16 mouse cellular contexts compared by ENCODE assay signal in the genomic region with DNA sequence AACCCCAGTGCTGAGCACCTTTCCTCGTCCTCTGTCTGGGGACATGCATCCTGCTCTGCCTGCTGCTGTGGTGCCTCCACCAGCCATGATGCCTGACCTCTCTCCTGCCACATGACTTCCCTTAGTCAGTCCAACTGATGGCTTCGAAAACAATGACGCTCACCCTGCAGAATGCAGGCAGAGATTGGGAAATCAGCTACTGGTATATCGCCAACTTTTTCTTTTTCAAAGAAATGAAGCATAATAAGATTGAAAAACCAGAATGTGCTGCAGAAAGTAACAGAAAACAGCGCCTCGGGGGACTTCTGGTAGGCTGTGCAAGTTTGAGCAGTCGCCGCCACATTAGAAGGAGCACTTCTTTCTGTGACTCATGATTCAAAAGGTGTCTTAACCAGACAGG. TPM values are rescaled to one million over a fixed set of nuclear protein-coding genes. Genes with fewer than 3 reads are reported as not detected.
DNase-seq lines count a peak whose midpoint lies in the region; ATAC-seq and TF ChIP-seq lines count a peak whose summit lies in the region.
"Had no signal": no experiment of that assay in that cellular context is flagged by ENCODE, and none has a peak within 500 bp of the region (broad histone marks: within the 10 kb centered on the region; RNA-seq: fewer than 3 reads in every experiment).

No protein-coding gene starts in this region.

- DNase-seq in kidney, adult 2 months, result peak; percentile 47
- peak; percentile 96 for DNase-seq in adipocyte (ENCODE audit: low spot score)
- DNase-seq in fibroblast of lung, adult 2 months (ENCODE audit: low read depth), result peak; percentile 89
- DNase-seq in lung, postnatal 0 days (ENCODE audit: low spot score), result peak; percentile 92
- DNase-seq in liver, result no peak
- DNase-seq: layer of hippocampus, adult 9-11 months; thymus, postnatal 4 days had no signal

- no peak overlapping the region for H3K9ac ChIP-seq in kidney, embryonic 16.5 days (replicated peaks; ENCODE audit: low read length)
- no peak overlapping the region for H3K9ac ChIP-seq in lung, postnatal 0 days (replicated peaks; ENCODE audit: low read depth)
- H3K9ac ChIP-seq: forebrain, embryonic 13.5 days; heart, embryonic 13.5 days; limb, embryonic 15.5 days had no signal

- WGBS in kidney, adult 2 months, result 73% methylated on average over 8 of the region's 8 CpGs
- 76% methylated on average over 8 of the region's 8 CpGs for WGBS in kidney, embryonic 16.5 days
- 54% methylated on average over 8 of the region's 8 CpGs for WGBS in lung, postnatal 0 days

- no peaks in the 10 kb centered on the region for H3K36me3 ChIP-seq in kidney, adult 2 months (ENCODE audit: control insufficient read depth, insufficient read depth, low read length)
- H3K36me3 ChIP-seq in kidney, embryonic 16.5 days (ENCODE audit: insufficient read depth, low read length), result no peaks in the 10 kb centered on the region
- no peaks in the 10 kb centered on the region for H3K36me3 ChIP-seq in lung, postnatal 0 days (ENCODE audit: insufficient read depth, low read length)
- H3K36me3 ChIP-seq: heart, embryonic 13.5 days had no signal

- no peaks in the 10 kb centered on the region for H3K9me3 ChIP-seq in kidney, embryonic 16.5 days (ENCODE audit: low read length)
- H3K9me3 ChIP-seq in lung, postnatal 0 days (ENCODE audit: low read length), result no peaks in the 10 kb centered on the region
- H3K9me3 ChIP-seq: forebrain, embryonic 13.5 days; heart, embryonic 13.5 days; limb, embryonic 15.5 days had no signal

- no peak for ATAC-seq in kidney, embryonic 16.5 days (ENCODE audit: low FRiP score, low TSS enrichment)
- peak; percentile 86 for ATAC-seq in lung, postnatal 0 days
- ATAC-seq in activated CD4-positive, CD25-positive, alpha-beta regulatory T cell, adult 4 months, result no peak
- ATAC-seq: forebrain, embryonic 13.5 days had no signal

- no peak overlapping the region for H3K27ac ChIP-seq in kidney, adult 2 months (ENCODE audit: insufficient read depth, low read depth, low read length)
- H3K27ac ChIP-seq in kidney, embryonic 16.5 days (ENCODE audit: low read length), result no peak overlapping the region
- peak overlapping the region; percentile 43; the same call in 1 of the 2 replicates for H3K27ac ChIP-seq in lung, postnatal 0 days (ENCODE audit: low read length)
- H3K27ac ChIP-seq: forebrain, embryonic 13.5 days; heart, embryonic 13.5 days; limb, embryonic 15.5 days had no signal

- H3K4me1 ChIP-seq in kidney, adult 2 months (ENCODE audit: control insufficient read depth, insufficient read depth, low read length), result no peaks in the 10 kb centered on the region
- no peaks in the 10 kb centered on the region for H3K4me1 ChIP-seq in kidney, embryonic 16.5 days (ENCODE audit: insufficient read depth, low read length)
- no peaks in the 10 kb centered on the region for H3K4me1 ChIP-seq in lung, postnatal 0 days (ENCODE audit: insufficient read depth, low read depth, low read length)
- H3K4me1 ChIP-seq: forebrain, embryonic 13.5 days; heart, embryonic 13.5 days had no signal

- H3K27me3 ChIP-seq in kidney, adult 2 months (replicated peaks; ENCODE audit: control insufficient read depth, insufficient read depth, low read length), result no peaks in the 10 kb centered on the region
- H3K27me3 ChIP-seq in kidney, embryonic 16.5 days (ENCODE audit: insufficient read depth, low read length), result no peaks in the 10 kb centered on the region
- no peaks in the 10 kb centered on the region for H3K27me3 ChIP-seq in lung, postnatal 0 days (replicated peaks; ENCODE audit: insufficient read depth, low read length)
- H3K27me3 ChIP-seq: forebrain, embryonic 13.5 days; heart, embryonic 13.5 days; limb, embryonic 15.5 days had no signal

- TF ChIP-seq POLR2A in kidney, adult 2 months (IDR thresholded peaks at IDR 0.05; ENCODE audit: low read depth, low read length), result no peak

- no peak for TF ChIP-seq CTCF in kidney, adult 2 months (conservative IDR thresholded peaks at IDR 0.05; ENCODE audit: insufficient read depth, insufficient read length, low read depth, low read length)
- TF ChIP-seq CTCF in lung, postnatal 0 days (IDR thresholded peaks at IDR 0.05), result no peak

- no peak overlapping the region for H3K4me3 ChIP-seq in kidney, adult 2 months (ENCODE audit: insufficient read depth, low read depth, low read length)
- H3K4me3 ChIP-seq in kidney, embryonic 16.5 days (ENCODE audit: low read length), result no peak overlapping the region
- no peak overlapping the region for H3K4me3 ChIP-seq in lung, postnatal 0 days (ENCODE audit: low read depth, low read length)
- H3K4me3 ChIP-seq: forebrain, embryonic 13.5 days; heart, embryonic 13.5 days; limb, embryonic 15.5 days had no signal

- no peak for TF ChIP-seq EP300 in lung, postnatal 0 days (IDR thresholded peaks at IDR 0.05)

- no peak overlapping the region for H3K4me2 ChIP-seq in kidney, embryonic 16.5 days (replicated peaks; ENCODE audit: low read depth, low read length)
- no peak overlapping the region for H3K4me2 ChIP-seq in lung, postnatal 0 days (replicated peaks; ENCODE audit: low read depth, low read length)
- H3K4me2 ChIP-seq: forebrain, embryonic 13.5 days; heart, embryonic 13.5 days; limb, embryonic 15.5 days; midbrain, embryonic 11.5 days had no signal

RNA-seq across cellular contexts. Expression of a gene that starts 18.7 kb away (rescaled TPM):
- polyA plus RNA-seq in kidney, adult 2 months (2012; rRNA removed), result 2.0 and 2.5 TPM in 2 replicates
- 5.2 and 5.5 TPM in 2 replicates for polyA plus RNA-seq in kidney, embryonic 16.5 days (2015; fragmentation: Nextera tagmentation; extraction: Ambion mirVana)
- 11.7 and 13.9 TPM in 2 replicates for polyA plus RNA-seq in lung, postnatal 0 days (2015; fragmentation: Nextera tagmentation; extraction: Ambion mirVana)
- polyA plus RNA-seq in activated CD4-positive, CD25-positive, alpha-beta regulatory T cell, adult 4 months (2017; shearing (Covaris generic)), result under 1 TPM in 1 of 2 experiments, not detected in 1; 0.37 TPM

RNA-seq across cellular contexts. Expression of a gene that starts 33.8 kb away (rescaled TPM):
- 0.10 and 0.48 TPM in 2 replicates for polyA plus RNA-seq in kidney, adult 2 months (2012; rRNA removed)
- not detected in 2 replicates for polyA plus RNA-seq in kidney, embryonic 16.5 days (2015; fragmentation: Nextera tagmentation; extraction: Ambion mirVana)
- 0.11 and 0.31 TPM in 2 replicates for polyA plus RNA-seq in lung, postnatal 0 days (2015; fragmentation: Nextera tagmentation; extraction: Ambion mirVana)
- not detected for polyA plus RNA-seq in activated CD4-positive, CD25-positive, alpha-beta regulatory T cell, adult 4 months (2017; shearing (Covaris generic))
- polyA plus RNA-seq: forebrain, embryonic 13.5 days; heart, embryonic 13.5 days; limb, embryonic 15.5 days; midbrain, embryonic 11.5 days; neural tube, embryonic 11.5 days had no signal

RNA-seq across cellular contexts. Expression of a gene that starts 56.2 kb away (rescaled TPM):
- not detected in 2 replicates for polyA plus RNA-seq in kidney, adult 2 months (2012; rRNA removed)
- polyA plus RNA-seq in kidney, embryonic 16.5 days (2015; fragmentation: Nextera tagmentation; extraction: Ambion mirVana), result not detected in 2 replicates
- 0.20 TPM in 1 of 2 replicates, not detected in the other for polyA plus RNA-seq in lung, postnatal 0 days (2015; fragmentation: Nextera tagmentation; extraction: Ambion mirVana)
- polyA plus RNA-seq in activated CD4-positive, CD25-positive, alpha-beta regulatory T cell, adult 4 months (2017; shearing (Covaris generic)), result not detected
- polyA plus RNA-seq: cortical plate, adult 2 months; forebrain, embryonic 13.5 days; heart, embryonic 13.5 days; intestine, embryonic 14.5 days; limb, embryonic 15.5 days; midbrain, embryonic 11.5 days; neural tube, embryonic 11.5 days had no signal
